Mouse (Mus musculus) liver, embryonic 14.5 days (tissue): ENCODE results near the gene Tbca. TPM values are rescaled to one million over a fixed set of nuclear protein-coding genes. Genes with fewer than 3 reads are reported as not detected.

Experiments
- ATAC-seq: fragments of 200-750 bp; cut with Nextera tagmentation; 2 replicates; pipeline ENCODE4 v1.8.0; 2017; ENCODE audit warnings: moderate number of reproducible peaks, mild to moderate bottlenecking, moderate library complexity; ENCODE audit not compliant: insufficient read depth
- DNase-seq, 3 experiments: peaks; one replicate each; pipeline ENCODE4 v3.0.0-alpha.2; 2012 to 2013; ENCODE audit warnings: low read depth in 3 of 3, low spot score in 3 of 3
- H3K27ac ChIP-seq: fragments of 300-500 bp; sonication (generic); 2 replicates; pipeline ENCODE4 v1.5.1; 2014; ENCODE audit warnings: moderate library complexity, mild to moderate bottlenecking, control low read depth, inconsistent platforms
- H3K27me3 ChIP-seq: fragments of 300-500 bp; sonication (generic); 2 replicates; pipeline ENCODE4 v1.6.1; 2014; ENCODE audit warnings: mild to moderate bottlenecking, low read length, moderate library complexity; ENCODE audit not compliant: control insufficient read depth, insufficient read depth
- H3K36me3 ChIP-seq: fragments of 300-500 bp; sonication (generic); replicated peaks from 2 replicates; pipeline ENCODE4 v1.6.1; 2014; ENCODE audit warnings: low read depth; ENCODE audit not compliant: control insufficient read depth, insufficient read depth
- H3K4me1 ChIP-seq, 2 experiments: fragments of 200-500 bp in 1 of 2; fragments of 300-500 bp in 1 of 2; sonication (generic) in 1 of 2; replicated peaks; 2 replicates each; pipeline ENCODE4 v1.6.1; 2012 to 2014; ENCODE audit warnings: antibody characterized with exemption in 1 of 2, inconsistent platforms in 1 of 2, low read length in 1 of 2; ENCODE audit not compliant: control insufficient read depth in 2 of 2, insufficient read depth in 2 of 2
- H3K4me2 ChIP-seq: fragments of 300-500 bp; sonication (generic); 2 replicates; pipeline ENCODE4 v1.6.1; 2014; ENCODE audit warnings: low read depth, mild to moderate bottlenecking, control low read depth, moderate library complexity
- H3K4me3 ChIP-seq, 2 experiments: fragments of 200-500 bp in 1 of 2; fragments of 300-500 bp in 1 of 2; sonication (generic) in 1 of 2; 2 replicates each; pipeline ENCODE4 v1.5.1; 2012 to 2014; ENCODE audit warnings: low read depth in 2 of 2, low read length in 2 of 2, mild to moderate bottlenecking in 2 of 2, control low read depth in 1 of 2, inconsistent platforms in 1 of 2, moderate library complexity in 1 of 2; ENCODE audit not compliant: insufficient read depth in 1 of 2
- H3K9ac ChIP-seq: fragments of 300-500 bp; sonication (generic); replicated peaks from 2 replicates; pipeline ENCODE4 v1.6.1; 2014; ENCODE audit warnings: mild to moderate bottlenecking, control low read depth, moderate library complexity
- H3K9me3 ChIP-seq: fragments of 300-500 bp; sonication (generic); 2 replicates; pipeline ENCODE4 v1.6.1; 2016; ENCODE audit warnings: low read length, mixed read lengths; ENCODE audit not compliant: control insufficient read depth
- CTCF ChIP-seq: IDR thresholded peaks from 2 replicates; pipeline ENCODE4 v1.5.1; 2016; ENCODE audit warnings: antibody characterized with exemption, low read depth, control low read depth
- EP300 ChIP-seq: IDR thresholded peaks from 2 replicates; pipeline ENCODE4 v1.6.1; 2016; ENCODE audit warnings: antibody characterized with exemption, low read depth
- WGBS: fragments of 180-500 bp; shearing (Covaris S2); extraction: QIAGEN DNeasy Blood & Tissue Kit; methylation state at CpG from one replicate; pipeline ENCODE4 v1.1.7; 2014; ENCODE audit not compliant: insufficient replicate concordance; 5-methylcytosine and 5-hydroxymethylcytosine counted together
- polyA plus RNA-seq, 2 experiments: library from polyadenylated mRNA; depleted of rRNA in 1 of 2; stranded (reverse) in 1 of 2; unstranded in 1 of 2; fragments of >200 nt; fragmentation: Nextera tagmentation in 1 of 2; extraction: Ambion mirVana in 1 of 2; gene quantifications; 2 replicates each; pipeline versions ENCODE4 v1.2.1 to v1.2.3; 2012 to 2014

The Tbca gene
- polyA plus RNA-seq, 2 experiments, result 123 to 152 TPM

DNA sequence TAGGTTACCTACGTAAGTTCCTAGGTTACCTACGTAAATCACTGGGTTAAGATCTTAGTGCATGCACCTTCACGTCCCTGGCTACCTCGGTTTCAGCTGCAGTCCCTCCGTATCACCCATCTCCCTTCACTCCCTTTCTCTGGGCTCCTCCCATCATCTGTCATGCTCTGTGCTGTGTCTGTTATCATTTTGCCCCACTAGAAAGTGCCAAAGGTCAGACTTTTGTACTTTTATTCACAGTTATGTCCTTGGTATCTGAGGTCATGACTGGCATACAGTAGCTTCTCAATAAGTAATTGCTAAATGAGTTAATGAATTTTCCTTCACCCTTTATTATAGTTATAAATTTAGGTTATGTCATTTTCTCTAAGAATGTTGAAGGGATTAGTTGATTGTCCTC is 37.7 kb downstream of the Tbca start:
- TF ChIP-seq EP300 (no peak), CTCF (no peak)
- no peak for ATAC-seq
- no peak overlapping the region for H3K27ac ChIP-seq
- DNase-seq, result no peak
- no peaks in the 10 kb centered on the region for H3K9me3 ChIP-seq
- 66% methylated on average over 5 of the region's 5 CpGs for WGBS
- no peak overlapping the region for H3K4me3 ChIP-seq
- no peaks in the 10 kb centered on the region for H3K36me3 ChIP-seq
- no peak overlapping the region for H3K9ac ChIP-seq
- no peak overlapping the region for H3K4me2 ChIP-seq
- H3K27me3 ChIP-seq, result no peaks in the 10 kb centered on the region
- H3K4me1 ChIP-seq, result peaks cover 0 to 4% of the 10 kb centered on the region in 2 experiments; a peak in 2 of 4 replicates

DNA sequence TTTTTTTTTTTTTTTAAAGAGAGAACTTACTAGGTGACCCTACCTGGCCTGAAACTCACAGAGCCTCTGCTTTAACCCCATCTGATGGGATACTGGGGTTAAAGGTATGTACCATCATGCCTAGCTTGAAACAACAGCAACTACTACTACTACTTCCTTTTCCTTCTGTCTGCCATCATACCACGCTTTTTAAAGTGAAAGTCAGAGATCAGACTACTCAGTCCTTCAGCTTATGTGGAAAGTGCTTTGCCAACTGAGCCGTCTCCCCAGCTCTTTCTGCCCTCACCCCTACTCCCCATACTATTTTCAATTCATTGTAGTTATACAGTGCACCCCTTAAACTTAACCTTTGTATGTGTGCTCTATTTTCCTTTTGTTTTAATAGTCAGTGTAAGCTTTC is 38.3 kb downstream of the Tbca start:
- peaks cover 0 to 4% of the 10 kb centered on the region in 2 experiments; a peak in 2 of 4 replicates for H3K4me1 ChIP-seq
- no peak overlapping the region for H3K9ac ChIP-seq
- H3K36me3 ChIP-seq, result no peaks in the 10 kb centered on the region
- no peak overlapping the region for H3K4me2 ChIP-seq
- no peaks in the 10 kb centered on the region for H3K27me3 ChIP-seq
- DNase-seq, result no peak
- no peak overlapping the region for H3K4me3 ChIP-seq
- H3K27ac ChIP-seq, result no peak overlapping the region
- no peak for ATAC-seq
- 73% methylated on average over 2 of the region's 2 CpGs for WGBS
- TF ChIP-seq CTCF (no peak), EP300 (no peak)
- no peaks in the 10 kb centered on the region for H3K9me3 ChIP-seq

GRCm38 (mm10) chr13:94827847-94828246 is 39.1 kb downstream of the Tbca start:
- no peak overlapping the region for H3K9ac ChIP-seq
- DNase-seq (no peak), ATAC-seq (no peak)
- no peak overlapping the region for H3K4me3 ChIP-seq
- 37% methylated on average over 2 of the region's 2 CpGs for WGBS
- no peak overlapping the region for H3K27ac ChIP-seq
- peaks cover 0 to 4% of the 10 kb centered on the region in 2 experiments; a peak in 2 of 4 replicates for H3K4me1 ChIP-seq
- H3K36me3 ChIP-seq, result no peaks in the 10 kb centered on the region
- H3K9me3 ChIP-seq, result no peaks in the 10 kb centered on the region
- no peak overlapping the region for H3K4me2 ChIP-seq
- H3K27me3 ChIP-seq, result no peaks in the 10 kb centered on the region
- TF ChIP-seq EP300 (no peak), CTCF (no peak)

DNA sequence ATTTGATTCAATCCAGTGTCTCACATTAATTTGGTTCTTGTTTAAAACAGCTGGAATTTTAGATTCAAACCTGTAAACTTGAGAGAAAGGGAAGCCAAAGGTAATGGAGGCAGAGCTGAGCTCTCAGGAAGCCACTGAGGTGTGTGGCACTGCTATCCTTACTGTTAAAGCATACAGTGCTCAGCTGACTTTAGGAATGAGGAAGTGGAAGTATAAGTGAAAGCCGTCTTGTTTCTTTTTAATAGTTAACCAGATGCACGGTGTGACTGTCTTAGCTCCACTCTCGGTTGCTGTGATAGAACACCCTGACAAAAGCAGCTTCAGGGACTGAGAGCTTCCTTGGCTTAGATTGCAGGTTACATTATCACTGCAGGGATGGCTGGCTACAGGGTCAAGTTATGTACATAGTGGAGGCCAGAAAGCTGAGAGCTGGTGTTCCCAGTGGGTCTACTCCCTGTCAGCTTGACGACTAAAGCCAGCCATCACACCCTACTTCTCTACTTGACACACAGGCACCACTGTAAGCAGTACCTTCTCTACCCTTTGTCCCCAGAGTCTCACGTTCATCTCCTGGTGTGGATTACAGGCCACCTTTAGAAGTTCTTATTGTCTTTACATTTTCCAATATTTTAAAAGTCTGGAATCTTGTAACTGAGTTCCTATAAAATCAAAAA is 49.5 kb downstream of the Tbca start:
- H3K27ac ChIP-seq, result no peak overlapping the region
- H3K9ac ChIP-seq, result no peak overlapping the region
- WGBS, result 54% methylated on average over 5 of the region's 5 CpGs
- DNase-seq (no peak), ATAC-seq (no peak)
- no peak for TF ChIP-seq CTCF
- TF ChIP-seq EP300, result no peak
- no peak overlapping the region for H3K4me2 ChIP-seq
- no peaks in the 10 kb centered on the region for H3K9me3 ChIP-seq
- H3K36me3 ChIP-seq, result peaks cover 5% of the 10 kb centered on the region
- H3K4me3 ChIP-seq, result no peak overlapping the region
- H3K4me1 ChIP-seq, result no peaks in the 10 kb centered on the region
- H3K27me3 ChIP-seq, result no peaks in the 10 kb centered on the region

GRCm38 (mm10) chr13:94838756-94839337 is 50.1 kb downstream of the Tbca start:
- Histone ChIP-seq H3K27ac (no peak overlapping the region), H3K4me3 (no peak overlapping the region), H3K9me3 (no peaks in the 10 kb centered on the region), H3K9ac (no peak overlapping the region), H3K4me2 (no peak overlapping the region), H3K4me1 (no peaks in the 10 kb centered on the region), H3K27me3 (no peaks in the 10 kb centered on the region), H3K36me3 (peaks cover 5% of the 10 kb centered on the region)
- no peak for TF ChIP-seq CTCF
- TF ChIP-seq EP300, result no peak
- no peak for ATAC-seq
- WGBS, result 78% methylated on average over 8 of the region's 8 CpGs
- DNase-seq, result no peak
